Mouse (Mus musculus): Measurements from ENCODE around the gene Snx18. TPM values are rescaled to one million over a fixed set of nuclear protein-coding genes. Genes with fewer than 3 reads are reported as not detected.

Gene Snx18
- total RNA-seq (2023): 10 to 100 TPM; 13.8 to 15.7 TPM

DNA sequence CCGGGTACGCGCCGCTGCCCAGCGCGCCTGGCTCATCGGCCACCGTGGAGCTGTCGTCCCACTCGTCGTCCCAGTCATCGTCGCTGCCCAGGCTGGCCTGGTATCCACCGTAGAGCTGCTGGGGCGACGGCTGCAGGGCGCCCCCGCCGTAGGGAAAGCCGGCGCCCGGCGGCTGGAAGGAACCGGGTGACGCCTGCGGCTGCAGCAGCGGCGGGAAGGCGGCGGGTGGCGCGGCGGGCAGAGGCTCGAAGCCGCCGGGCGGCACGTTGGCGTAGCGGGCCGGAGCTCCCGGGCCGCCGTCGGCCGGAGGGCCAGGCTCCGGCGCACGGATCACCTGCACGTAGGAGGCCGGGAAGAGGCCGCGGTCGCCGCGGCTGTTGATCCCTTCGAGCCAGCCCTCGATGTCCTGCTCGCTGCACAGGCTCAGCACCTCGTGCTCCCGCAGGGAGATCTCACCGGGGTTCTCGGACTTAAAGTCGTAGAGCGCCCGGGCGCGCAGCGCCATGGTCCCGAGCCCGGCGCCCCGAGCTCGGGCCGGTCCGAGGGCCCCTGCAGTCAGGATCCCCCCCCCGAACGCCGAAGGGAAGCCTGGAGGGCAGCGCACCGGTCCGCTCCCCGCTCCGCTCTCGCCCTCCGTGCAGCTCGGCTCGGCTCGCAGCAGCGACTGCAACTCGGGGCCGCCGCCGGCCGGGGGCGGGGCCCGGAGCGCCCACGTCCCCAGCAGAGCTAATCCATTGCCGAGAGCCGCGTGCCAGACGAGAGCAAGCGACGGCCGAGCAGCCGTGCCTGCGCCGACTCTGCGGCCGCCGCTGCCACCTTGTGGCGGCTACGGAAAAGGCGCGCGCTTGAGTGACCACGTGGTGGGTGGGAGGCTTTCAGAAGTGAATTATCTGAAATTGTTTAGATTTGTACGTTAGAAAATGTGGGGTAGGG is at the start of gene Snx18:
Gene Snx18 (minus strand): TSS at position 674 of the 933 bp plus-strand sequence.

DNA sequence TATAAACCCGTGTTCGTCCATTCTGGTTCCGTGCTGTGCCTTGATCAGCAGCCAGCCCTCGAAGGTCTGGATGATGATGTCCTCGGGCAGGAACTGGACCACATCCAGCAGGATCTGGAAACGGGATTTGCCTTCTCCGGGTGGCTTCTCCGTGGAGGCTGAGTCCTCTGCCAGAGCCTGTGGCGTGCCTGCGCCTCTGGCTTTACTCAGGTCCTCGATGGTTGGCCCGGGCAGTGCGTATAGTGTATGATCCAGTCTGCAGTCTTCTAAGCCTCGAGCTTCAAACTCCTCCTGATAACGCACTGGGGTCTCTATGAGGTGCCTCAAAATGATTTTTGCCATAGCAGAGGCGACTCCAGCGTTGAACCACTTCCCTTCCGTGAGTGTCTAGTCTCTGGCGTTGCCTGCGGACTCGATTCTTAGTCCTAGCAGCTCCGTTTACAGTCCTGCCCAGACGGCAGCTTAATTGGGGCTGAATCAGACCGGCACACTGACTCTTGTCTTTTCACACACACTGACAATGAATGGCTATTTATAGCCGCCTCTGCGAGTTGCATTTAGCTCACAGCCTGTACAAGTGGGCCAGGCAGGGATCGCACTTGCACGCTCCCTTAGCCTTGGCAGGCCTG is 44.9 kb upstream of the Snx18 start, which contains the start of gene Hspb3:
Gene Hspb3 (minus strand): TSS at position 526 of the 629 bp plus-strand sequence.

Other genes with a start within 250 kb of the Snx18 start
- gene Hspb3, start 45.1 kb upstream of the Snx18 start, total RNA-seq (2023): not detected
- gene Arl15, start 175.9 kb upstream of the Snx18 start, total RNA-seq (2023): 1 to 10 TPM; 7.4 to 8.2 TPM